Mouse (Mus musculus) thymus, adult 18-20 months (tissue): ENCODE measurements around the gene Ldlrad3.

Experiments
- DNase-seq, 2 experiments: peaks; one replicate each; pipeline ENCODE4 v3.0.0; 2022; ENCODE audit warnings: mixed read lengths in 2 of 2

Gene Ldlrad3

DNA sequence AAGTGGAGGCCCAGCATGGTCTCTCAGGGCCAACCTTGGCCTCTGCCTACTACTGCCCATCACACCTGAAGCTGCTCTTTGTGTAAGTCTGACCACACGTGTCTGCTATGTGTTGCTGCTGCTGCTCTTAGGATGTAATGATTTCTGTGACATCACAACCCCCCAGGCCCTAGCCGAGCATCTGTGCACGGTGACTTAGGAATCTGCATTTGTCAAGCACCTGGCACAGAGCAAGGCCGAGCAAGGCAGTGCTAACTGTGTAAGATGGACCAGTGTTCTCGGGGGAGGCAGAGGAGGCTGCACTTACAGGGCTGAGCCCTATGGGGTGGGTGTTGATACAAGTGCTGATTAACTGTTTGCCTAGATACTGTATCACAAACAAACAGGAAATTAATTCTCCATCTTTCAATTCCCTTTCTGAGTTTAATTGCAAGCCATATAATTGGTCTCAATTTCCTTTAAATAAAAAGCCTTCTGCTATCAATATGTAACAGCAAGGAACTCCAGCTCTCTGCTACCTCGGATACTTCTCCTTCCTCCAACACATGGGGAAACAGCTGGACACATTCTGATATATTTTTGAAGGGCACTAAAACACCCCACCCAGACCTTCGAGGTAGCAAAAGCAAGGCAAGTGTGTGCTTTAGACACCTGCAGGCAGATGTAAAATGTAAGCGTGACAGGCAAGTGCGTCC, 152.2 kb downstream of the Ldlrad3 start:
- peak in 1 of 2 experiments; percentile 62 for DNase-seq

DNA sequence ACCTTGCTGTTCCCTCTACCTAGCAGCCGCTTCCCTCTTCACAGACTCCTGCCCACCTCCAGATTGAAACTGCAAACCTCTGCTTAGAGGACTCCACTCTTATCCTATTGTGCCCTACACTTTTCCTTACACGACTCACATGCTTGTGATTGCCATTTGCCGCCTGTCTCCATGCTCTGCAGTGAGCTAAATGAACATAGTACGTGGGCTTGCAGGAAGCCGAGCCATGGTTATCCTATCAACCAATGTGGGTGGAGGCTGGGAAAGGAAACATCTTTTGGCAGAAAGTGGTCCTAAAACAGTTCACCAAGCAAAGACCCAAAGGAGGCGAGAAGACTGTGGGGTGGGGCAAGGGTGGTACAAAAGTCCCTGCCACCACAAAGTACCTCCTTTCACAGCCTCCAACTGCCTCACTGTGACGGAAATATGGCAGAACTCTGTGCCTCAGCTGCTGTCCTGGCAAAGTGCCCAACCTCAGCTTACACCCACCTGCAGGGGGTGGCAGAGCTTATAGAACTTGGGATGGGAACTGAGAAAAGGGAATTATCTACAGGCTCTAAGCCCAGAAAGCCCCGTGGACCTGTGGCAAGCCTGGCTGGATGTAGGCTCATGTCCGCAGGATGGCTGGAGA, 153.4 kb downstream of the Ldlrad3 start:
- DNase-seq = peak; percentile 73 to 87

DNA sequence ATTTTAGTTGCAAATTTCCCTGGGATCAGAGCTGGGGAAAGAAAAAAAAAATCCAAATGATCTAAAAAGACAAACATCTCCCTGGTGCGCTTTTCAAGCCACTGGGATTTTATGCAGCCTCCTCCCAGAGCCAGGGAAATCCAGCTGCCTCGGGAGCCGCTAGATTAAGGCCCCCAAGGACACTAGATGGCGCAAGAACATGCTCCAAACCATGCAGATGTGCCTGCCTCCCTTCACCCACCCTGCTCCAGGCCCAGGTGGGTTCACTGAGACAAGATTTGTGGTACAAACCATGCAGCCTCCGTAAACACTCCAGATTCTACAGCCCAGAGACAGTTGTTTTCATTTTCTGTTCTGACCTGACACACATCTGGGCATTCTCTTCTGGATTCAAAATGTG, 155.5 kb downstream of the Ldlrad3 start:
- DNase-seq = peak; percentile 70 to 81

DNA sequence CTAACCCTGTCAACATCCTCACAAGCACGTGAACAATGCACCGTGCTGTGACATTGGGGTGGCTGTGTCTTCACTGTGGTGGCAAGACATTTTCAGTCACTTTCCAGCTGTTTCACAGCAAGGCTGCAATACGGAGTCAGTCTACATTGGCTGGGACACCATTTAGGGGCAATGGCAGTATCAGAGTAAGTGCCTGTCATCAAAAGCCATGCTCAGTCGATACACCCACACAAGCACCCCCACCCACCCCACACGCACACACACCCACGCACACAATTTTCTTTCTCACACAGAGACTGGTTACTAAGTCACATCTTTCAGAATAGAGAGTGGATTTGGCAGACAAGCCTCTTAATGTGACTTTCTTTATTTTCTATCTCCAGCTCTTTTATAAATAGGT, 156.0 kb downstream of the Ldlrad3 start:
- no peak for DNase-seq

DNA sequence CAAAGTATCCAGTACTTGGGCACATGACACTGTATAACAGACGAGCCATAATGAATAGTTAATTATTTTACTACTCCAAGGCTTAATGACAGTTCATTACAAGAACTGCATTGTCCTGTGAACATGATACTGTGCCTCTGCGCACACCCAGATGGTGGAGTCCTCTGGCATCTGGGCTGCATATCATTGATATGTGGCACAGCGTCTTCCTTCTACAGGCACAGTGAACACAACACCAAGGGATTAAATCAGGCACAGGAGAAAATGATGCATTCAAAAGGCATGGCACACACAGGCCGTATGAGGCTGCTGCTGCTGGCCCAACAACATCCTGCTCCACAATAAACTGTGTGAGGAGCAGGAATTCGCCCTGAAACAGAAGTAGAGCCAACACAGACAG, 156.5 kb downstream of the Ldlrad3 start:
- DNase-seq = no peak

DNA sequence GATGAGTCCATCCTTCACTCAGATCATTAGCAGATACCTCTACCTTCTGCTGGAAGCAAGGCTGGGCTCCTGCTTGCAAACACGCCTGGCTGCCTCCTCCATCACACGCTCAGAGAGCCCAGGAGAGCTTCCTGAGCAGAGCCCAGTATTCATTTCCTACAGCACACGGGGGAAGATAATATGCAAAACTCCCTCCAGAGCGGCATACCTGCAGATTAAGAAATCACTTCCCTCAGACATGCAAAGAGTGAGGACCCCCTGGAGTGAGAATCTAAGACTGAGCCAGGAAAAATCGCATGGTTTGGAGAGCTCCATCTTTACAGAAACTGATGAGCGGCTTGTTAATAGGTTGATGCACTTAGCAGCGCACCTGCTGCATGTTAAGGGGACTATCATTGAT, 158.9 kb downstream of the Ldlrad3 start:
- DNase-seq = no peak

DNA sequence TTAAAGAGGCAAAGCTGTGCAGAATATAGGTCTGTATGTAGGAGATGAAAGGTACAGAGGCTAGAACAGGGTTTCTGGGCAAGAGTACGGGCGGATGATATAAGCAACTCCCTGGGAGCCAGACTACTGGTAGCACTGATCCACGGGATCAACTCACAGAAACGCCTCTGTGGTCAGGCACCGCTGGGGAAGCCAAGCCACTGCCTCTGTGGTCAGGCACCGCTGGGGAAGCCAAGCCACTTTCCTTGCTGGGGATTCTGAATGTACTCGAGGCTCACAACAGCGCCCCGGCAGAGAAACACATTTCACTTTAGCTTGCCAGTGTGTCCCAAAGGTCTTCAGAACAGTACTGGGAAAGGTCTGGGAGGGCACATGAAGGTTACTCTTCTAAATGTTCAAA, 160.0 kb downstream of the Ldlrad3 start:
- no peak for DNase-seq

DNA sequence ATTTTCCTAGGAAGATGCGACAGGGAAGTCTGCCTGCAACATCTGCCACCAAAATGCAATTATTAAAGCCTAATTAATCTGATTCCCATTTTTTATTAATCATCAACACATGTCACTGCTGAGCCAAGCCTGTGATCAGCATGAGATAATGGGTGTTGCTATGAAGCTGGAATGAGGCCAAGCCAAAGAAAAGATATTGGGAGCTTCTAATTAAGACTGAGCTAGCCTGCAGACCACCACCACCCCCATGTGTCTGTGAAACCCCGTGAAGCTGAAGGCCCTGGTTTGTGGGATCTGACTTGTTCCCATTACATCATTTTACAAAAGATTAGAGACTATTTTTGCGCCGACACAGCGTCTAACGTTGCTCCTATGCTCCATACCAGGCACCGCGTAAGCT, 161.7 kb downstream of the Ldlrad3 start:
- no peak for DNase-seq

DNA sequence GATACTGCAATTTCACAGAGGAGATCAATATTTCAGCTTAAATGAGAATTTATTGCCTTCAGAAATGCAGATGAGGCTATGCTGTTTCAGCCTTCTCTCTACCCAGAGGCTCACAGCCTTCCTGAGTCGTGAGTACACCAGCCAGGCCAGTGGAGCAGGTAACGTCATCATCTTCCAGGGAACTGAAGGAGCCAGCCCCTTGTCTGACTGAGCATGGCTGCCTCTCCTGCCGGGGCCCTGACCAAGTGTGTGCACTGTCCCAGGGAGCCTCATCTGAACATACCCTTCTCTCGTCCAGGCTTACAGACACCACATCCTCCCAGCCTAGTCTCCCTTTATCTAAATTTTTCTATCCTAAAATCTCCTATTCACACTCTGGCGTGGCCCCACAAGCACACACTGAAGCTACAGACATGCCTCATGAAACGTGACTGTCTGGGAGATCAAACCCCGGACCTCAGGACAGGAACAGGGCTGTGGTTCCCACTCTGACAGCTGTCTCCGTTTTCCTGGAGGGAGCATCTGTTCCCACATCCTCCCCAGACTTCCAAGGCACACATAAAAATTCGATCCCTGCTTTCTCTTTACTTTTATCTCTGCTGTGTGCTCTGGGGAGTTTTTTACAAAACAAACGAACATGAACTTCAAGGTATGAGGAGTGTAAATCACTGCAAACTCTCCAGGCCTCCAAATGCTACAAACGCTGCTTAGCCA, 164.7 kb downstream of the Ldlrad3 start:
- DNase-seq = no peak

DNA sequence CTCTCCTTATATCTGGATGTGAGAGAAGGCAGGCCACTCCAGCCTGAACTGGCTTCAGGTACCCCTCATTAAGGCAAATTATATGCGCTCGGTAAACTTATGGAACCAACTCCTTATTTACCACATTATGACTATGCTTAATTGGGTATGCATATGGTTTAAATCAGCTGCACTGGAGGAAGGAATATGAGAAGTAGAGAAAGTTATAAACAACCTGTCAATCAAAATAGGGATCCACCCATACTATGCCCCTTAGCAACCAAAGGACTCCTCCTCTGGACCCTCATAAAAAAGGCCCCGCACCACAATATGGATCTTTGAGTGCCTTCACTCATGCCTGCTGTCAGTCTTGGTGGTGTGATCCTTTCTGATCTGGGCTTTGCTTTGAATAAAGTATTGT, 165.6 kb downstream of the Ldlrad3 start:
- DNase-seq = no peak

DNA sequence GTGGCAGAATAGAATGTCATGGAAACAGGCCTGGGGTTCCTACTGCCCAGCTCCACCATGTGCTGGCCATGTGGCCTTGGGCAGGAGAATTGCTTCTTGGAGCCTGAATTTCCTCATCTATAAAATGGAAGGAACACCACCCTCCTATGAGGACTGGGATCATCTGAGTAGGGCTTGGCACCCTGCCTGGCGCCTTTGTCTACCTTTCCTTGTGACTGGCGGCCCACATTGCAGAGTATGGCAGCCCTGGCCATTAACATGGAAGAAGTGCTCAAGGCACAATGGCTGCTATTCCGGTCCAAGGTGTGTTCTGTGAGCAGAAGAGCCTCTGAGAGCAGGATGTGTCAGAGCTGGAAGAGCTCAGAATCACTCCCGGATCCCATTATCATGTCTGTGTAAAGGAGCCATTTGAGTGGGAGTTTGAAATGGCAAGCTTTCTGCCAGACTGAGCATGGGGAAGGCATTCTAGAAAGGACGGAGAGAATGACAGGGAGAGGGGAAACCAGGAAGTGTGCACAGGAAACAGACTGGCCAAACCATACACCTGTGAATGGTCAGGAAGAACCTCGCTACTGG, 171.6 kb downstream of the Ldlrad3 start:
- no peak for DNase-seq

DNA sequence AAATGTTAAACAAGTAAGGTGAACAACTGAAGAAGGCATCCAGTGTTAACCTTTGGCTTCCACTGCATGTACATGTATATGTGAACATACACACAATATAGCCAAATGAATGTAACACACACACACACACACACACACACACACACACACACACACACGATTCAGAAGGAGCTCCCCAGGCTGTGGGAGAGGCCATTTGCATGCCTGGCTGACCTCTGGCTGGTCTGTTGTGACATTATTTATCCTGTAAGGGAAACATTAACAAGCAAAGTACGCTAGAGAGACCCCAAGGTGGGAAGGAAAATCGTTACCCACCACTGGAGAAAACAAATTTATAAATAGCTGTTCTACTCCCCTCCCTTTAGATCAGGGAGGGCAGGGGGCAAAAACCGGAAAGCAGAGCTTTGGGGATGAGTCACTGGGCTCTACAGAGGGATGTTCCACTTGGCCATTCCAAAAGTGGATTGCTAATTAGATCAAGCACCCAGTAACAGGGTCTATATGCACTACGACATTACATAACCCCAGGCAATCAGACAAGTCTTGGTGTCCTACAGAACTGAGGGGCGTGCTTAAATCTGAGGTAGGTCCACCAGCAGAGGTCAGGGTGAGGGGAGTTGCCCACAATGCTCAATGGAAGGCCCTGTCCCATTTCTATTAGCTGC, 174.7 kb downstream of the Ldlrad3 start:
- DNase-seq = no peak

DNA sequence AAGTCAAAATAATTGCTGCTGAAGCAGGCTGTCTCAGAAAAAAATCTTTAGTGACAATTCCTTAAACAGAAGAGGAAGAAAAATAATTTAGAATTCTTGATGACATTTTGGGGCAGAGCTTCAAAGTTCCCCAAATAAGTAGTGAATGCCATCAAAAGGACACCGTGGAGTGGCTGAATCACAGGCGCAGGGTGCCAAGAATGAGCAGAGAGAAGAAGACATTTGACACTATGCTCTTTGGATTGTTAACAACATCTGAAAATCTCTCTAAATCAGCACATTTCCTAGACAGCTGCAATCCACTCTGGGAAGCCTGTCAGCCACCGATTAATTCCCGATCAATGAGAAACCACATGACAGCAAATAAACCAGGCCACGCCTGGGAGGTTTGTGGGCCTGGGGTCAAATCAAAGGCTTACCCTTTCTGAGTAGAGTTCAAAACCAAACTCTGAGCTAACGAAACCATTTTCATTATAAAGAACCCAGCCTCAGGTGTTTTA, 176.4 kb downstream of the Ldlrad3 start:
- no peak for DNase-seq

DNA sequence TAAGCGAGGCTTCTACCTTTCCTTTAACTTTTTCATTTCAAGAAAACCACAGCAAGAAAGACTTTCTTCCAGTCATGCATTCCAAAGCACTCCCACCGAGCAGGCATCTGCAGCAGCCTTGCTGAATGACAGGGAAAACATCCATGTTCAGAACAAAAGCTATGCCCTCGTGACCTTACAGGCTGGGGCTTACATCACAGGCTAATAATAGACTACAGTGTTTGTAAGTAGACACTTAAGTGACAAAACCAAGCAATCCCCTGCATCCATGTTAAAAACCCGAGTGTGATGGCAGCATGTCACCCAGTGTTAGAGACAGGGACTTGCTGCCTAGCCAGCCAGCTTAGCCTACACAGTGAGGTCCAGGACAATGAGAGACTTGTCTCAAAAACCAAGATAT, 180.0 kb downstream of the Ldlrad3 start:
- no peak for DNase-seq

DNA sequence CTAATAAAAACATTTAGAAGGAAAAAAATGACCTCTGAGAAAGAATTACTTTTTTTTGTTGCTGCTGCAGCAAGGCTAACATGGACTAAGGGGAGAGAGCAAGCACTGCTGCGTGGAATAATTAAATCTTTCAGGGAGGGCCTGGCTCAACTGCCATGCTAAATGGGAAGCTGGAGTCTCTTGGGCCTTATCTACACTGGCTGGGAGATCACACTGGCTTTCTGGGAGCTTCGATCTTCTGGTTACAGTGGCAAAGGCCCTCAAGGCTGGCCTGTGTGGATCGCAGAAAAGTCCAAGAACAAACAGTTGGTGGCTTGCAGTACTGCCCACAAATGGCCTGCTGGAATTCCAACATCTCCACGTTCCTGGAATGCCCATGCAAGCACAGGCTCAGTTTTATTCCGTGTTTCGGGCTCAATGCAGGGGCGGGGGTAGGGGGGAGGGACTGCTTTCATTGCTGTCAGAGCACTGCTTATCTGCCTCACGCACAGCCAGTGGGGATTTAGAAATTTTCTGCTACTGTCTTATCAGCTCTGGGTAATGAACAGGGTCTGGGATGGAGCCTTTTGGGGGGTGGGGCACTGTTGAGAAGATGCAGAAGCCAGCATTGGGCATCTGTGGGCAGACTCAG, 180.7 kb downstream of the Ldlrad3 start:
- DNase-seq = no peak

DNA sequence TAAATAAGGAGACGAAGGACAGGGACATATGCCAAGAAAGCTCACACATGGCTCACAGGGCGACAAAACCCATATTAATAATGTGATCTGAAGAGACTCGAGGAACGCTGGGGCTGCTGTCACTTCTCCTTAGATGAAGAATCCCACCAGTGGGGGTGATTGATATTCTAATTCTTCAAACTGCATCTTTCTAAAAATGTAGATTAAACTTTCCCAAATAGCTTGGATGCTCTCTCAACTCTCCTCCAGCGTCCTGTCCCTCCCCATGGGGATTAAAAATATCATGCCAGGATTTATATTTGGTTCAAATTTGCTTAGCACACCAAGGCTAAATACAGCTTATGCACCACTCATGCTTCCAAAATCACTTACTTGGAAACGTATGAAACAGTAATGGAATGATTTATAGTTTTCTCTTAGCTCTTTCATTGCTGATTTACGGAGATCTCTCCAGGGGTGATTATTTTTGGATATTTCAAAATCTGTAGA, 182.4 kb downstream of the Ldlrad3 start:
- no peak for DNase-seq

DNA sequence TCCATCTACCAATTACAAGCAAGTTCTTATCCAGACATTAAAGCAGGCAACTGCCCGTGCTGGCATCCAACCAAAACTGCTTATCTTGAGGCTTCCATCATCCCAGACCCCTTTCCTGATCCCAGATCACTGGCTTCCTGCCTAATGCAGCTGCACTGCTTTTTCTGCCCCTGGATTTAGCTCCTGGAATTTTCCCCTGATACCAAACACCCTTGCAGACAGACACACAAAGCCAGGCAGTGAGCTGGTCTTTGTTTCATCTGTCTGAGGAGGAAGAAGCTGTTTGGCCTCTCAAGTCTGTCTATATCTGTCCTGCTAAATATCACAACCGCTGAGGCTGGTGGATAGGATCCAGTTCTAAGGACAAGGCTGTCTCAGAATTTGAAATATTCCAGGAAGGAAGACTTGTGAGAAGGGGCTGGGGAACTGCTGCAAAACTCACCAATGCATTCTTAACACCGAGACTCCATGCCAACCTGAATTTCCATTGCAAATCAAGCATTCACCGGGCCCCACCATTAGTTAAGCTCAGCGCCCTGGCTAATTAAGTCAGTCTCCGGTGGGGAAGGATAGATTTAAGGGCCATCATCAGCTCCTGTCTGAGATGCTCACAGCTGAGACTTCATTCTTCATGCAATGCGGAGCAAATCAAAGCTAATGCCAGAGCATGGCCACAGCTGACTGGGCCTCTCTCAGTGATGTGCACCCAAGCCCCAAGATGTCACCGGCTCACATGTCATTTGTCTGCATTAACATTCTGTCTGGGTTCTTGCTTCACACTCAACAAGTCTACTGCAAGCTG, 183.0 kb downstream of the Ldlrad3 start:
- no peak for DNase-seq

DNA sequence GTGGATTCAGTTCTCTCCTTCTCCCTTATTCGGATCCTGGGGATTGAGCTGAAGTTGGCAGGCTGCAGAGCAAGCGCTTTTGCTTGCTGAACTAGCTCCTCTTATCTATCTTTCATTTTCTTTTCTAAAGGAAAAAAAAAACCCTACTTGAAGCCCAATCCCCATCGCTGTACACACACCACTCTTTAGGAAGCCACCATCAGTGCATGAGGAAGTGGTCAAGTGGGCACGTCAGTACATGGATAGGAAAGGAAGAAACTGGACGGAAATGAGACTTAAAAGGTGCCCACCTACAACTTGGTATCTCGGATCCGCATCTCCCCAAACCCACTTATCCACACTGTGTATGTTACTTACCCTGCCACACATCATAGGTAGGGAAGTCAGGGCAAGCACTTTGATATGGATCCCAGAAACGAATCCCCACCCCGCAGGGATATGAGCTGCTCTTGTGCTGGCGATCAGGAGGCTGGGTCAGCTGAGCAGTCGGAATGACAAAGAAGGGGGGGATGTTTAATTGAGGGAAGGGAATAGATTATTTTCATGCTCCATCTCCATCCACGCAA, 183.7 kb downstream of the Ldlrad3 start:
- DNase-seq = no peak

DNA sequence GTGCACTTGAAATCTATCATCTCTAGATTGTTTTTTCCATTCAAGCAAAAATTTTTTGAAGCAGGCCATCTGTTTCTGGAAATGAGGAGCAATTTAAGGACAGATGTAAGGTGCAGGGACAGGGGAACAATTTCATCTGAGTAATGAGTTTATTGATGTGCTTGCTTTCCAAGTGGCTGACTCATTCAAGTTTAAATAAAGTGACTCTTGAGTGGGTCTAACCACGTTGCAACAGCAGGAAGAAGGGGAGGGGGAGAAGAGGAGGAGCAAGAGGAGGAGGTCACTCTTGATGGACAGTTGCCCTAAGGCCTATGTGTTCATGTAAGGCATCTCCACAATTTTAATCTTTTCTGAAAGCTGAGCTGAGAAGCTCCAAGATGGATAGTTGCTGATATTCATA, 184.5 kb downstream of the Ldlrad3 start:
- DNase-seq = no peak

DNA sequence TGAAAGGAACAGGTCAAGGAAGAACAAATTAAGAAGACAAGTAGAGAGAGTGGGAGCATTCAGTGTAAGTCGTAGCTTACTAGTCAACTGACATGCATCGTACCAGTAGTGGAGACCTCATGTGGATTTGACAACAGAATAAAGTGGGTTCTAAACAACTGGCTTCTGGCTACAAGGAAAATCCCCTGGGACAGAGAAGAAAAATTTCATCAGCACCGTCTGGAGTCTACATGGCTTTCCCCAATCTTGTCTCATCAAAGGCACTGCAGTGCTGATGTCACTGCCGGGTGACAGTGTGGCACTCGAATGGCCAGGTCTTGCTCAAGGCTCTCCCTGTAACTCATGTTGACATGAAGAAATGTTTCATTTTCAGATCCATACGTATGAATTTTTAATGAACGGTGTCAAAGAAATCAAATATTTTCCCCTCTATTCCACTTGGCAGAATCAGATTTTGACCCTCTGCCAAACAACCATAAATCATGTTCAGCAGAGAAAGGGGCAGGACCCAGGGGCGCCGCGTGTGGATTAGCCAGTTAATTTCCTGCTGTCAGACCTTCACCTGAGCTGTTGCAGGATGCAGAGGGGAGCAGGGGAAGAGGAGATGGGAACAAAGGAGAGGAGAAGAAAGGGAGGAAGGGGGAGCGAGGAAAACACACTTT, 187.1 kb downstream of the Ldlrad3 start:
- DNase-seq = no peak

DNA sequence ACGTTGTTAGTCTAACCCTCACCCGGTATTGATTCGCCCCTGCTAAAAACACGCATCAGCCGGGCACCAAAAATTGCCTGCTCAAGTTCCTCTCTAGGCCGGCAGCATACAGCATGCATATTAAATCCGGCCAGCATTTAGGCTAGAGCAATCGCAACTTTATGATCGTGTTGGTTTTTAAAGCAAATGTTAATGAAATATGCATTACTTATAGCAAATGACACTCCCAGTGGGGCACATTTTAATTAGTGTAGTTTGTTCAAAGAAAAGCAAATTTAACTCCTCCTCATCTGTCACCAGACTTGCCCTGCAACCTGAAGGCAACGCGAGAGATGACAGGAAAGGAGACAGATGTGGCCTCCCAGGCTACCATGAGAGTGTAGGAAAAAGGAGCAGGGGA, 189.2 kb downstream of the Ldlrad3 start:
- DNase-seq = no peak
